Mouse (Mus musculus) thymus, postnatal 25 days (tissue): Measurements from ENCODE around the gene Ubald2.
A peak's percentile ranks its signal among the peaks of the same experiment; 100 is the strongest.
"Not testable (repeated sequence)": the region's sequence is repeated elsewhere in the genome, so short reads cannot be mapped to it uniquely, and the experiment has no call there.

ENCODE experiments used
- DNase-seq: peaks from one replicate; pipeline ENCODE4 v3.0.0; 2022

Gene Ubald2

GRCm38 (mm10) chr11:116416196-116416943 lies 17.5 kb upstream of the Ubald2 start:
- no peak for DNase-seq

- no peak for DNase-seq
Measured at GRCm38 (mm10) chr11:116417054-116417453, 16.8 kb upstream of the Ubald2 start.

- DNase-seq: peak; percentile 40
Measured at GRCm38 (mm10) chr11:116418194-116418840, 15.6 kb upstream of the Ubald2 start.

GRCm38 (mm10) chr11:116418841-116419462 lies 14.9 kb upstream of the Ubald2 start:
- DNase-seq: peak; percentile 36

- no peak for DNase-seq
Measured at GRCm38 (mm10) chr11:116421102-116421501, 12.8 kb upstream of the Ubald2 start.

- no peak for DNase-seq
Measured at GRCm38 (mm10) chr11:116422562-116422961, 11.3 kb upstream of the Ubald2 start.

GRCm38 (mm10) chr11:116423214-116423613 lies 10.7 kb upstream of the Ubald2 start:
- DNase-seq: no peak

- DNase-seq: peak; percentile 55
Measured at GRCm38 (mm10) chr11:116423782-116424620, 9.9 kb upstream of the Ubald2 start.

GRCm38 (mm10) chr11:116424621-116425407 lies 9.1 kb upstream of the Ubald2 start:
- no peak for DNase-seq

- not testable (repeated sequence) for DNase-seq
Measured at GRCm38 (mm10) chr11:116426328-116426727, 7.6 kb upstream of the Ubald2 start.

- DNase-seq: no peak
Measured at GRCm38 (mm10) chr11:116426852-116427575, 6.9 kb upstream of the Ubald2 start.

GRCm38 (mm10) chr11:116428872-116429859 lies 4.7 kb upstream of the Ubald2 start:
- no peak for DNase-seq

- DNase-seq: no peak
Measured at GRCm38 (mm10) chr11:116429862-116430613, 3.9 kb upstream of the Ubald2 start.

- DNase-seq: no peak
Measured at GRCm38 (mm10) chr11:116430723-116431427, 3.0 kb upstream of the Ubald2 start.

- no peak for DNase-seq
Measured at GRCm38 (mm10) chr11:116431428-116432077, 2.3 kb upstream of the Ubald2 start.

GRCm38 (mm10) chr11:116432127-116432526 lies 1.8 kb upstream of the Ubald2 start:
- DNase-seq: no peak

GRCm38 (mm10) chr11:116432593-116433355 lies 1.1 kb upstream of the Ubald2 start:
- no peak for DNase-seq
